Mouse (Mus musculus) left cerebral cortex, postnatal 14 days (tissue): ENCODE results near the gene Dars. TPM values are rescaled to one million over a fixed set of nuclear protein-coding genes. Genes with fewer than 3 reads are reported as not detected.

Source experiments
- DNase-seq, 2 experiments: peaks; one replicate each; pipeline ENCODE4 v3.0.0; 2021 to 2022; ENCODE audit warnings: low spot score in 2 of 2, mixed read lengths in 1 of 2
- intact Hi-C: fragments of 180-260 bp; cut with DNase I; formaldehyde crosslinking; loops from one replicate; pipeline ENCODE4 v1.15.1; 2025
- total RNA-seq, 2 experiments: library from RNA; stranded (reverse); gene quantifications; 2 replicates each; pipeline ENCODE4 v1.2.3; 2021

The Dars gene
- total RNA-seq, 2 experiments from 2014 or later, result 58.5 to 63.3 TPM

GRCm38 (mm10) chr1:128436015-128436414 lies 18.8 kb upstream of the Dars start:
- DNase-seq, result no peak
- intact Hi-C loops, result no loop called here

GRCm38 (mm10) chr1:128435551-128435950 lies 18.4 kb upstream of the Dars start:
- intact Hi-C loops, result no loop called here
- DNase-seq, result no peak

GRCm38 (mm10) chr1:128424928-128425327 lies 7.8 kb upstream of the Dars start:
- intact Hi-C loops, result no loop called here
- DNase-seq, result no peak

- DNase-seq, result peak in 1 of 2 experiments; percentile 16
- intact Hi-C loops, result no loop called here
Measured at GRCm38 (mm10) chr1:128417533-128417888, 343 bp upstream of the Dars start.

- intact Hi-C loops, result no loop called here
- no peak for DNase-seq
Measured at GRCm38 (mm10) chr1:128411141-128411540, 6.0 kb downstream of the Dars start.

- DNase-seq, result no peak
- intact Hi-C loops, result no loop called here
Measured at GRCm38 (mm10) chr1:128406846-128407245, 10.3 kb downstream of the Dars start.

- no peak for DNase-seq
- intact Hi-C loops, result no loop called here
Measured at GRCm38 (mm10) chr1:128405675-128406074, 11.5 kb downstream of the Dars start.

GRCm38 (mm10) chr1:128405041-128405481 lies 12.1 kb downstream of the Dars start:
- peak; percentile 8 to 11 for DNase-seq
- intact Hi-C loops, result no loop called here

- no peak for DNase-seq
- intact Hi-C loops, result no loop called here
Measured at GRCm38 (mm10) chr1:128400926-128401325, 16.2 kb downstream of the Dars start.

- no peak for DNase-seq
- intact Hi-C loops, result no loop called here
Measured at GRCm38 (mm10) chr1:128399941-128400915, 16.9 kb downstream of the Dars start.

GRCm38 (mm10) chr1:128398738-128399445 lies 18.3 kb downstream of the Dars start:
- intact Hi-C loops, result no loop called here
- no peak for DNase-seq

- intact Hi-C loops, result no loop called here
- no peak for DNase-seq
Measured at GRCm38 (mm10) chr1:128394657-128395056, 22.5 kb downstream of the Dars start.

GRCm38 (mm10) chr1:128392382-128392781 lies 24.8 kb downstream of the Dars start:
- DNase-seq, result no peak

GRCm38 (mm10) chr1:128386487-128386886 lies 30.7 kb downstream of the Dars start:
- intact Hi-C loops, result no loop called here
- DNase-seq, result no peak

More at GRCm38 (mm10) chr1:128392382-128392781, 24.8 kb downstream of the Dars start:
- intact Hi-C loops, result no loop called here

- DNase-seq, result no peak
- intact Hi-C loops, result loop anchor here (10.0 kb wide), 1 partner anchor 168 kb away; no protein-coding TSS in a partner anchor
Measured at GRCm38 (mm10) chr1:128376841-128377240, 40.3 kb downstream of the Dars start.

GRCm38 (mm10) chr1:128372143-128372860 lies 44.9 kb downstream of the Dars start:
- no peak for DNase-seq
- intact Hi-C loops, result loop anchor here (5.0 to 10.0 kb wide), 2 partner anchors 172 to 450 kb away; no protein-coding TSS in a partner anchor

GRCm38 (mm10) chr1:128368732-128369441 lies 48.3 kb downstream of the Dars start:
- intact Hi-C loops, result loop anchor here (5.0 kb wide), 1 partner anchor 463 kb away; no protein-coding TSS in a partner anchor
- DNase-seq, result peak; percentile 73 to 76

- intact Hi-C loops, result no loop called here
- peak; percentile 49 to 55 for DNase-seq
Measured at GRCm38 (mm10) chr1:128360601-128361000, 56.6 kb downstream of the Dars start.
